Mouse (Mus musculus): ENCODE data around the gene Mob2. TPM values are rescaled to one million over a fixed set of nuclear protein-coding genes. Genes with fewer than 3 reads are reported as not detected.

Gene Mob2
- total RNA-seq (2023), result 10 to 100 TPM; 51.1 to 64.6 TPM

DNA sequence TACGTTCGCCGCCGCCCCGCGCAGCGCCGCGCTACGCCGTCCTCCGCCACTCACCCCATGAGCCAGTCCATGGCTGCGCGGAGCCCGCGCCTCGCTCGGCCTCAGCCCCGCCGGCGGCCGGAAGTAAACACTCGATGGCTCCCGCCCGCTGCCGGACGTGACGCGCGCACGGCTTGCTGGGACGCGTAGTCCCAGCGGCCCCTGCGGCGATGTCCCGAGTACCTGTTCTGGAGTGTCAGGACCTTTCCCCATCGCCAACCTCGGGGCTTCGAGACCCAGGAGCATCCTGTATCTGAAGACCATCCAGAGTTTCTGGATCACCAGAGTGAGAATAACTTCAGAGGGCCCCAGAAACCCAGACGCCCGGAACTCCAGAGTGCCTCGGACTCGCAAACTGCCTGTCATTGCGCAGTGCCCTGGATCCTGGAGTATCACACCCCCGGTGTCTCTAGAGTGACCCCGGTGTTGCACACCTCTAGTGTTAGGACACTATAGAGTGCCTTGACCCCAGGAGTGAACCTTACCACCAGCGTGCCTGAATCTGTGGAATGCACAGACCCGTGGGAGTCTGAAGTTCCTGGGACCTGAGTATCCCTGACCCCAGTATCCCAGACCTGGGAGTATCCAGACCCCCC is at the start of gene Mob2:
Mob2 (minus strand) TSS at position 135 of the 635 bp plus-strand sequence.

DNA sequence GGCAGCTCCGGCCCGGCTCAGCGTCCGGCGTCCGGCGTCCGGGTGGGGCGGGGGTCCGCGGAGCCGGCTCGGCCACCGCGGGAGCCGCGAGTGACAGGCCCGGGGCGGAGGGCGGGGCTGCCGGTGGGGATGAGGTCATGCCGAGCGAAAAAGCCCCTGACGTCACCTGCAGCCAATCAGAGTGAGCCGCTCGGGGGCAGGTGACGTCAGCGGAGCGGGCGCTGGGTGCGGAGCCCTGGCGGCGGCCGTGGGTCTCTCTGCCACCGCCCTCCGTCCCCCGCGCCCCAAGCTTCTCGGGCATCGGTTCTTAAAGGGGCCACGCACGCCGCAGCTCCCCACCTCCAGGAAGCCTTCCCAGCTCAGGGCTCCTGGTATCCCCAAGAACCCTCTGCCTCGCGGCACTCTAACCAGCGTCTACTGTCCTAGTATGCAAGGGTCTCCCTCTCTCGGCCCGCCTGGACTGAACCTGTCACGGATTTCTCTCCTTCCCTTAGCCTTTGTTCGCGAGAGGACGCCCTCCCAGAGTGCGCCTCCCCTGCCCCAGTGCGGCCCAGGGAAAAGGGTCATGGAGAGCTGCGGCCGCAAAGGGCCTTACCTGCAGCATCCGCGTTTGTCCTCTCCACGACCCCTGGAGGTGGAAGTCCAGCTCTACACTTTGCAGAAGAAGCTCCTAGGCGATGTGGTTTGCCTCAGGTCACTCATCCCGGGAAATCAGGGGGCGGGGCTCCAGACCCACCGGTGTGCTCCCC is 34.5 kb upstream of the Mob2 start, which contains the start of gene Dusp8:
Dusp8 (minus strand) TSS at position 661 of the 749 bp plus-strand sequence.

Other genes with a start within 250 kb of the Mob2 start
- not detected for gene Muc5b, start 222.0 kb downstream of the Mob2 start, total RNA-seq (2023)
- gene Tollip, start 142.6 kb downstream of the Mob2 start, total RNA-seq (2023), result 10 to 100 TPM; 54.5 to 59.5 TPM
- gene Brsk2, start 111.3 kb downstream of the Mob2 start, total RNA-seq (2023), result not detected
- gene Dusp8, start 34.8 kb upstream of the Mob2 start, total RNA-seq (2023), result 1 to 10 TPM in 1 of 2 experiments, under 1 TPM in 1; 0.44 to 1.4 TPM
- not detected for gene Gm45618, start 59.7 kb upstream of the Mob2 start, total RNA-seq (2023)
- not detected for gene Gm39115, start 75.0 kb upstream of the Mob2 start, total RNA-seq (2023)
- gene Gm45337, start 83.5 kb upstream of the Mob2 start, total RNA-seq (2023), result not detected
- gene Gm29735, start 96.0 kb upstream of the Mob2 start, total RNA-seq (2023), result not detected
- not detected for gene Gm4553, start 104.7 kb upstream of the Mob2 start, total RNA-seq (2023)
- gene Krtap5-2, start 114.9 kb upstream of the Mob2 start, total RNA-seq (2023), result not detected
- gene Gm10153, start 129.3 kb upstream of the Mob2 start, total RNA-seq (2023), result not detected
- gene Krtap5-3, start 140.3 kb upstream of the Mob2 start, total RNA-seq (2023), result not detected
- gene Gm7579, start 150.8 kb upstream of the Mob2 start, total RNA-seq (2023), result not detected
- not detected for gene Krtap5-5, start 168.9 kb upstream of the Mob2 start, total RNA-seq (2023)
- not detected for gene Gm40460, start 180.0 kb upstream of the Mob2 start, total RNA-seq (2023)
- gene Gm2431, start 197.3 kb upstream of the Mob2 start, total RNA-seq (2023), result not detected
- not detected for gene Gm4559, start 213.3 kb upstream of the Mob2 start, total RNA-seq (2023)
- not detected for gene Krtap5-1, start 236.1 kb upstream of the Mob2 start, total RNA-seq (2023)
- not detected for gene Krtap5-4, start 242.5 kb upstream of the Mob2 start, total RNA-seq (2023)

Measured in T-cell, adult 66 days (primary cell).